Mouse (Mus musculus) heart, embryonic 15.5 days (tissue): ENCODE measurements at regions not wholly inside any gene's neighbourhood (a gene's known extent, or its start where the extent isn't known, plus 50 kb on each side); places are given as distances from the start of the nearest gene placed in this dataset.

Experiments
- ATAC-seq: fragments of 200-750 bp; cut with Nextera tagmentation; replicated peaks from 2 replicates; pipeline ENCODE4 v1.8.0; 2017; ENCODE audit warnings: low read depth, moderate TSS enrichment; ENCODE audit not compliant: insufficient number of reproducible peaks, insufficient read depth, low FRiP score
- H3K27ac ChIP-seq: fragments of 300-500 bp; sonication (generic); 2 replicates; pipeline ENCODE4 v1.5.1; 2015; ENCODE audit warnings: mild to moderate bottlenecking, inconsistent platforms
- H3K27me3 ChIP-seq: fragments of 300-500 bp; sonication (generic); 2 replicates; pipeline ENCODE4 v1.6.1; 2015; ENCODE audit warnings: inconsistent platforms
- H3K36me3 ChIP-seq: fragments of 300-500 bp; sonication (generic); 2 replicates; pipeline ENCODE4 v1.6.1; 2015; ENCODE audit warnings: mild to moderate bottlenecking, inconsistent platforms
- H3K4me1 ChIP-seq: fragments of 300-500 bp; sonication (generic); replicated peaks from 2 replicates; pipeline ENCODE4 v1.6.1; 2015; ENCODE audit warnings: inconsistent platforms
- H3K4me2 ChIP-seq: fragments of 300-500 bp; sonication (generic); 2 replicates; pipeline ENCODE4 v1.6.1; 2015; ENCODE audit warnings: inconsistent platforms, mild to moderate bottlenecking, moderate library complexity
- H3K4me3 ChIP-seq: fragments of 300-500 bp; sonication (generic); 2 replicates; pipeline ENCODE4 v1.5.1; 2015; ENCODE audit warnings: mild to moderate bottlenecking, inconsistent platforms
- H3K9ac ChIP-seq: fragments of 300-500 bp; sonication (generic); 2 replicates; pipeline ENCODE4 v1.6.1; 2015; ENCODE audit warnings: mild to moderate bottlenecking, inconsistent platforms
- H3K9me3 ChIP-seq: fragments of 300-500 bp; sonication (generic); replicated peaks from 2 replicates; pipeline ENCODE4 v1.6.1; 2016; ENCODE audit warnings: inconsistent platforms
- WGBS: fragments of 180-500 bp; shearing (Covaris S2); methylation state at CpG from one replicate; pipeline ENCODE4 v1.1.7; 2015; ENCODE audit warnings: mixed read lengths; 5-methylcytosine and 5-hydroxymethylcytosine counted together

DNA sequence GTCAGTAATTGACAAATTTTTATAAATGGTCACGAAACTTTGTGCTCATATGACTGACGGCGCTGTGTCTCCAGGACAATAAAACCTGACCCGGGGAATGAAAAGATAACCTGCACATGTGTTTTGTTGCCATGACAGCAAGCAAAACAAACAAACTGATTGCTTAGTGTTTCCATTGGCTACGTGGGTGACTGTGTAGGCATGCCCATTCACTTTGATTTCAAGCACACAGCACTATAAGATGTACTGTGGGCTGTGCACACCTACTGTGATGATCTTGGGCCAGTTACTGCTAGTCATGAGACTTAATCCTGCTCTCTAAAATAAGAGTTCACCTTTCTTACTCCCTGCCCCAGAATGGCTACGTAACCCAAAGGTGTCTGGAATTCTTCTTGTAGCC, 225.4 kb downstream of the Rnf144b start:
- no peaks in the 10 kb centered on the region for H3K4me1 ChIP-seq
- 45% methylated on average over 6 of the region's 6 CpGs for WGBS
- ATAC-seq, result no peak
- no peak overlapping the region for H3K27ac ChIP-seq
- peaks cover 2% of the 10 kb centered on the region; the same call in 1 of the 2 replicates for H3K27me3 ChIP-seq
- H3K9ac ChIP-seq, result no peak overlapping the region
- no peaks in the 10 kb centered on the region for H3K9me3 ChIP-seq
- no peaks in the 10 kb centered on the region for H3K36me3 ChIP-seq
- H3K4me2 ChIP-seq, result no peak overlapping the region
- no peak overlapping the region for H3K4me3 ChIP-seq

DNA sequence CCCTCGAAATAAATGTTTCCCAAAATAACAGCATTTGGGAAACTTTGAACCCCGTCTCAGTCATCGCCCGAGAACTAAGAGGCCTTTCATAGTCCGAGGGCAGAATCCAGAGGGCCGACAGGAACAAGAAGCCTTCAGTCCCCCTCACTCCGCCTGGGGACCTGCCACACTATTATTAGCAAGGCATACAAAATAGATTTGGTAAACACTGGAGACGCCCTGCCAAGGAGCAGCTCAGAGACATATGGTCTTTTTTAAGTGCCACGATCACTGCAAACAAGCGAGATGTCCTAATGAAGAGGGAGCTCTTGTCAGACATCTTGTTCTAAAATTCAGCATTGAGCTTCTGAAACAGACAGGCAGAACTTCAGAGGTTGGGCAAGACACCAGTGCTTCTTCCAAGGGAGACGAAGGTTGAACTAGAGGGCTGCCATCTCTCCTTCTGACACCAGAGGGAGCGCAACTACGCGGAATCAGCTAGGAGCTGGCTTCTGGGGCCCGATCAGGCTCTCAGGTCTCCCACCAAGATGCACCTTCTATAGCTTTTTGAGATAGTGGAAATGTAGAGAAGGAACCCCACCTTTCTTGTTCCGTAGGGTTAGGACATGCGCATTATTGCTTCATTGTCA, 226.2 kb downstream of the Rnf144b start:
- H3K27ac ChIP-seq, result no peak overlapping the region
- H3K9me3 ChIP-seq, result no peaks in the 10 kb centered on the region
- no peak overlapping the region for H3K4me3 ChIP-seq
- no peak for ATAC-seq
- no peaks in the 10 kb centered on the region for H3K4me1 ChIP-seq
- WGBS, result 37% methylated on average over 17 of the region's 17 CpGs
- H3K27me3 ChIP-seq, result peaks cover 2% of the 10 kb centered on the region; the same call in 1 of the 2 replicates
- no peak overlapping the region for H3K4me2 ChIP-seq
- no peaks in the 10 kb centered on the region for H3K36me3 ChIP-seq
- H3K9ac ChIP-seq, result 0 out of 2 replicates have a peak overlapping the region, but pooled peaks have one; percentile 3

DNA sequence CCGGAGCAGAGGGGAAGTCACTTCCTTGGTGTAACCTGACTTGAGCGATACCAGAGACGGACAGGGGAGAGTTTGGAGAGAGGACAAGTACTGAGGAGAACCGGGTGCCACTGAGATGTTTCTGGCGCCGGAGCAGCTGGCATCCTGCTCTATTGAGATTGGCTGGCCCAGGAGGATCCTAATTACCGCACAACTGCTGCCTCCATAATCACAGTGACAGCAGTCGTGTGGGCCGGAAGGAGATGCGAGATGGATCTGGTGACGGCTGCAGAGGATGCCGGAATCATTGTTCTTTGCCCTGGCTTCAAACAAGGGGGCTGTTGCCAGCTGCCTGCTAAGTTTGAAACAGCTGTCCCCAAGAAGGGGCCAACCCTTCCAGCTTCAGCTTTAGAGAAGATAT, 232.0 kb downstream of the Rnf144b start:
- ATAC-seq, result no peak
- H3K9me3 ChIP-seq, result no peaks in the 10 kb centered on the region
- H3K4me1 ChIP-seq, result no peaks in the 10 kb centered on the region
- H3K36me3 ChIP-seq, result no peaks in the 10 kb centered on the region
- no peak overlapping the region for H3K4me3 ChIP-seq
- WGBS, result 75% methylated on average over 12 of the region's 12 CpGs
- H3K27ac ChIP-seq, result no peak overlapping the region
- H3K9ac ChIP-seq, result no peak overlapping the region
- H3K4me2 ChIP-seq, result no peak overlapping the region
- H3K27me3 ChIP-seq, result peaks cover 2% of the 10 kb centered on the region; the same call in 1 of the 2 replicates

DNA sequence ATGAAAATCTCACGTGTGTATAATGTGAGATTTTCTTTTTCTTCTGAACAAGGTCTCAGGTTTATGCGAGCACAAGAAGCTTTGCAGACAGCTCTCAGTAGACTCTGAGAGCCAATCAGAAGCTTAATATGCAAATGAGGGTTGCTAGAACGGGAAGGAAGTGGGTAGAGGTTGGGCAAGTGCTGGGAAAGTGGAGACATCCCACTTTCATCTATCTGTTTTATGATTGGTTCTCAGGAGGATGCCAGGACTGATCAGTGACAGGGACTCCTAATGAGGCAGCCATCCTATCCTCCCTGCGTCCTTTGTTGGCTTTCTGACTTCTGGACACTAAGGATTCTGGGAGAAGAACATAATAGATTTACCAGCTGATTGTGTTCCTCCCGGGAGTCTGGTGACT, 232.7 kb downstream of the Rnf144b start:
- H3K36me3 ChIP-seq, result no peaks in the 10 kb centered on the region
- no peak overlapping the region for H3K4me3 ChIP-seq
- no peak overlapping the region for H3K9ac ChIP-seq
- H3K27me3 ChIP-seq, result no peaks in the 10 kb centered on the region
- H3K4me1 ChIP-seq, result no peaks in the 10 kb centered on the region
- no peak overlapping the region for H3K4me2 ChIP-seq
- no peak for ATAC-seq
- WGBS, result 55% methylated on average over 5 of the region's 5 CpGs
- no peaks in the 10 kb centered on the region for H3K9me3 ChIP-seq
- no peak overlapping the region for H3K27ac ChIP-seq

DNA sequence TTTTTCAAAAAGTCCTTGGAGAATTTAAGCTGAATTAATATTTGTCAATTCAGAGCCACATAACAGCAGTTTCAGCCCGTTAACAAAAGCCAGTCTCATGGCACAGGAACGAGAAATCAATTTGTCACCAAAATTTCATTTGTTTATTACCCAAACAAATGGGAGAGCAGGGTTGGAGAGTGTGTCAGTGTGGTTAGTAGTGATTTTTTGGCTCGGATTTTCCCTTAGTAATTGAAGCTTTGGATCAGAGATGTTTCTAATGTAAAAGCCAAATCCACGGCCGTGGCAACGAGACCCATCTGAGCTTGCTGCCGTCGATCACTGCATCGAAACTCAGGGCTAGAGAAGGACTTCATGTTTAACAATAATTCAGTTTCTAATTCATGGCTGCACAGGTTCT, 236.5 kb downstream of the Rnf144b start:
- H3K4me2 ChIP-seq, result no peak overlapping the region
- H3K4me1 ChIP-seq, result no peaks in the 10 kb centered on the region
- no peaks in the 10 kb centered on the region for H3K27me3 ChIP-seq
- H3K9ac ChIP-seq, result no peak overlapping the region
- ATAC-seq, result no peak
- no peak overlapping the region for H3K4me3 ChIP-seq
- no peaks in the 10 kb centered on the region for H3K36me3 ChIP-seq
- no peak overlapping the region for H3K27ac ChIP-seq
- 79% methylated on average over 9 of the region's 9 CpGs for WGBS
- H3K9me3 ChIP-seq, result no peaks in the 10 kb centered on the region

DNA sequence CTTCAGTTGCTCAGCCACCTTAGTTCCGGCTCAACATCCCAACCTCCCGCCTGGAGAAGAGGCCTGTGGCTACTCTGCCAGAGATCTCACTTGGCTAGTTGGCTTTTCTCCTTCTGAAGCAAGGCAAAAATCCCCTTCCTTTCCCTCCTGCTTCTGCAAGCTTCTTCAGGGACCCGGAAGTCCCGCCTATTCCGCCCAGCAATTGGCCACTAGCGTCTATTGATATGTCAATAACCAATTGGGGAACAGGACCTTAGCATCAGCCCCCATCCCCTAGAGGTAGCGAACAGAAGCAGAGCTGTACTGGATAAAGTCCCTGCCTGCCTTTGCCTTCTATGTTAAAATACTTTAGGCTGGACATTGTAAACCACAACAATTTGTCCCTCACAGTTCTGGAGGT, 243.3 kb downstream of the Rnf144b start:
- no peak overlapping the region for H3K9ac ChIP-seq
- H3K27ac ChIP-seq, result no peak overlapping the region
- H3K4me1 ChIP-seq, result no peaks in the 10 kb centered on the region
- H3K27me3 ChIP-seq, result no peaks in the 10 kb centered on the region
- H3K9me3 ChIP-seq, result no peaks in the 10 kb centered on the region
- no peaks in the 10 kb centered on the region for H3K36me3 ChIP-seq
- no peak overlapping the region for H3K4me2 ChIP-seq
- no peak overlapping the region for H3K4me3 ChIP-seq
- no peak for ATAC-seq
- 77% methylated on average over 7 of the region's 7 CpGs for WGBS

DNA sequence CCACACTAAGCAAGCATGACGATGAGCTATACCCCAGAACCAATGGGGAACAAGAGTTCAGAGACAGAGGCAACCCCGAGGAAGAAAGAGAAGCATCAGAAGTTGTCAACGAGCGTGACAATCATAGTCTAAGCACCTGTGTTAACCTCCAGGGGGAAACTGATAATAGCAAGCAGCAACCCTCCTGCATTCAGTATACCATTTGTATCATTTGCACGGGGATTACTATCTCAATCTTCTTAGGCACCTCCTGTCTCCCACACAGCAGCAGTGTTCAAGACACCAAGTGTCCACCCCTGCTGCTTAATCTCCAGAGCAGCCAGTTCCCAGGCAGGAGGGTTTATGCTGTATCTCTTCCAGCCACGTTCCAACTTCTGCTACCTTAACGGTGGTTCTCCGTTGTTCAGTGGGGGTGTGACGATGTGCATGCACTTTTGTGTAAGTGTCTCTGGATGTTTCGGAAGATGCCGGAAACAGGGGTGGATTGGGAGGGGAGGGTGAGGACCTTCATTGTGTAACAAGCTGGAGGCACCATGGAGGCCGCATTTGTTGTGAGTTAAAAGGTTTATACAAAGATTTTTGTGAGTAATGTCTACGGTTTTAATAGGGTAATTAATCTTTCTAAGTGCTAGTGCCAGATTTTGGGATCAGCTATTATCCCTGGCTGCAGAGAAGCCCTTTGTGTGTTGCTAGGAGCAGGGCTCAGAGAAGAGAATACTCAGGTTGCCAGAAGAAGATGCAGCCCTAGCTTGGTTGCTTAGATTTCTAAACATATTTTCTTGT, 245.8 kb downstream of the Rnf144b start:
- H3K9me3 ChIP-seq, result no peaks in the 10 kb centered on the region
- H3K9ac ChIP-seq, result no peak overlapping the region
- WGBS, result 52% methylated on average over 13 of the region's 13 CpGs
- no peak overlapping the region for H3K4me2 ChIP-seq
- no peaks in the 10 kb centered on the region for H3K27me3 ChIP-seq
- H3K36me3 ChIP-seq, result no peaks in the 10 kb centered on the region
- ATAC-seq, result no peak
- H3K4me1 ChIP-seq, result no peaks in the 10 kb centered on the region
- H3K4me3 ChIP-seq, result no peak overlapping the region
- no peak overlapping the region for H3K27ac ChIP-seq

DNA sequence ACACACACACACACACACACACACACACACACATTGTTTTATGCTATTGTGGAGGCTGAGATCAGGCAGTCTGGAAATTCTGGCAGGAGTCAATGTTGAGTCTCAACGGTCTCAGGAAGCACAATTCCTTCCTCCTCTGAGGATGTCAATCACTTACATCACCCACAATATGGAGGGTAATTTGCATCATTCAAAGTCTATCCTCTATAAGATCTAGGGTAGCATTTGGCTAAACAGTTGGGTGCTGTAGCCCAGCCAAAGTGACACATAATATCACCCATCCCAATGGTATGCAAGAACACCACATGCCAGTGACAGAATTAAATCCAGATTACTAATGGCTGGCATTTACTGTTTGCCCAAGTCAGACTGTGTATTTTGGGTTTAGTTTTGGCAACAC, 252.1 kb downstream of the Rnf144b start:
- Histone ChIP-seq H3K36me3 (no peaks in the 10 kb centered on the region), H3K4me1 (no peaks in the 10 kb centered on the region)
- 47% methylated on average over 1 of the region's 1 CpGs for WGBS

DNA sequence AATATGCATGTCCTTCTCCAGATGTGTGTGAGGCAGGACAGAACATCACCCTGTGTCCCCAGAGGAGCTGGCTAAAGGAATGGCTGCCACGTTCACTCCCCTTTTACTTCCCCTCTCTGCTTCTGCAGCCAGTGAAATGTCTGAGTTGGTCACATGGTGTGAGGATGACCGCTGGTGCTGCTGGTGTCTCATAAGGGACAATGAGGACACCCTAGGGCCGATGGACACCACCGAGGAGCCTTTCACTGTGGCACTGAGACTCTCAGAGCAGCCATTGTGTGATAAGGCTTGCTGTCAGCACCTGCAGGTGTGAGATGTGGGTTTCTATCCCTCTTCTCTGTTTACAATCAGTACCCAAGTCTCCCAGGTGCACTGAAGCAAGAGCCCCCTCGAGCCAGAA, 268.6 kb downstream of the Rnf144b start:
- Histone ChIP-seq H3K9me3 (no peaks in the 10 kb centered on the region), H3K4me1 (peaks cover 10% of the 10 kb centered on the region), H3K4me2 (no peak overlapping the region), H3K27ac (no peak overlapping the region), H3K4me3 (no peak overlapping the region), H3K9ac (no peak overlapping the region), H3K36me3 (no peaks in the 10 kb centered on the region), H3K27me3 (no peaks in the 10 kb centered on the region)
- 23% methylated on average over 5 of the region's 5 CpGs for WGBS
- ATAC-seq, result no peak

More for the DNA sequence above, 252.1 kb downstream of the Rnf144b start:
- no peak overlapping the region for H3K4me3 ChIP-seq
- no peaks in the 10 kb centered on the region for H3K9me3 ChIP-seq
- H3K4me2 ChIP-seq, result no peak overlapping the region
- H3K27ac ChIP-seq, result no peak overlapping the region
- no peak for ATAC-seq
- no peak overlapping the region for H3K9ac ChIP-seq
- no peaks in the 10 kb centered on the region for H3K27me3 ChIP-seq

DNA sequence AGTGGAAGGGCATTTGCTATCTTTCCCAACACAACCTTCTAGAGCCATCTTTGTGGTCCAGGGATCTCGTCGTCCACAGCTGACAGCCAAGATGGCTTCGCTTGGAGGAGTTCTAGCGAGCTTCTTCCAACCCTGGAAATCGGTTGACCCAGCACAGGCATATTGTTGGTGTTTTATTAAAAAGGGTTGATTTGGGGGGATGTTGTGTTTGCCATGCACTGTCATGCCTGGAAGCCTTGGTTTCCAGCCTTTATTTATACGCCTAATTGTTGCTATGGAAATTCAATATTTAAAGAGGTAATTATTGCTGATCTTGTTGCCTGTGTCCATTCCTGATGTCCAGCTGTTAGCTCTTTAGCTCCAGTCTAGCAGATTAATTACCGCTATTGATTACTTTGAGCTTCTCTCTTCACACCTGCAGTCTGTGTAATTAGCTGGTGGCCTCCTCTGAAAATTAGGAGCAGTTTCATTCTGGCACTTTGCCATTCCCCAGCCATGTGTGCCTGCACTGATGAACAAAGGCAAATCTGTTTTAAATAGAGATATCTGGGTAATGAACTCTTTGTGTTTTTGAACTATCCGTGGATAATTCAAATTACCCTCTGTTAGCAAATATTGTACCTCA, 275.4 kb downstream of the Rnf144b start:
- no peak for ATAC-seq
- WGBS, result 86% methylated on average over 8 of the region's 8 CpGs
- no peak overlapping the region for H3K4me2 ChIP-seq
- H3K9ac ChIP-seq, result no peak overlapping the region
- no peaks in the 10 kb centered on the region for H3K4me1 ChIP-seq
- H3K4me3 ChIP-seq, result no peak overlapping the region
- no peaks in the 10 kb centered on the region for H3K27me3 ChIP-seq
- H3K27ac ChIP-seq, result no peak overlapping the region
- no peaks in the 10 kb centered on the region for H3K9me3 ChIP-seq
- no peaks in the 10 kb centered on the region for H3K36me3 ChIP-seq

DNA sequence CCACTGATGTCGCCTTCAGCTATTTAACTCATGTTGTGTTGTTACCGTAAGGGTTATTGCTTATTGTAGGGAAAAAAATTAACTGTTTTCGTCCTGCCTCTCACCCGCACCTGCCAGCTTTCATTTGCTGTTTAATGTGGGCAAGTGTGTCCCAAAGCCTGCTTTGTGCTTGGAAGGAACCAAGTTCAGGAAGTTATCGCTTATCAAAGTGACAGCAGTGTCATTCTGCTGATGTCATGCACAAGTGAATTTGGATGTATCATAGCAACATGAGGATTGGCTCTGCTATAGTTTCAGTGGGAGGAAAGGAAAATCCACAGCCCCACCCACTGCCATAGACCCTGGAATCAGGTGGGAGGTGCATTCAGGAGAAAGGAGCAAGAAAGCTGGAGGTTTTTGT, 276.5 kb downstream of the Rnf144b start:
- no peak overlapping the region for H3K4me2 ChIP-seq
- no peak overlapping the region for H3K9ac ChIP-seq
- H3K9me3 ChIP-seq, result no peaks in the 10 kb centered on the region
- no peak overlapping the region for H3K4me3 ChIP-seq
- H3K27me3 ChIP-seq, result no peaks in the 10 kb centered on the region
- 85% methylated on average over 5 of the region's 5 CpGs for WGBS
- no peaks in the 10 kb centered on the region for H3K4me1 ChIP-seq
- no peak overlapping the region for H3K27ac ChIP-seq
- no peak for ATAC-seq
- H3K36me3 ChIP-seq, result no peaks in the 10 kb centered on the region
